Mouse (Mus musculus) hindbrain, embryonic 11.5 days (tissue): ENCODE data around the gene AL607142.1. TPM values are rescaled to one million over a fixed set of nuclear protein-coding genes. Genes with fewer than 3 reads are reported as not detected.

Experiments used
- ATAC-seq: fragments of 200-750 bp; cut with Nextera tagmentation; 2 replicates; pipeline ENCODE4 v1.8.0; 2017; ENCODE audit warnings: mild to moderate bottlenecking, moderate TSS enrichment, moderate library complexity; ENCODE audit not compliant: low FRiP score
- DNase-seq: peaks from one replicate; pipeline ENCODE4 v3.0.0-alpha.2; 2015; ENCODE audit warnings: low spot score
- H3K27ac ChIP-seq: fragments of 300-500 bp; sonication (generic); 2 replicates; pipeline ENCODE4 v1.5.1; 2014; ENCODE audit warnings: mild to moderate bottlenecking, low read depth, low read length
- H3K27me3 ChIP-seq: fragments of 300-500 bp; sonication (generic); 2 replicates; pipeline ENCODE4 v1.6.1; 2014; ENCODE audit warnings: mild to moderate bottlenecking, low read length, moderate library complexity, mixed read lengths; ENCODE audit not compliant: control insufficient read depth, insufficient read depth
- H3K36me3 ChIP-seq: fragments of 300-500 bp; sonication (generic); 2 replicates; pipeline ENCODE4 v1.6.1; 2014; ENCODE audit warnings: mild to moderate bottlenecking, low read length, moderate library complexity, mixed read lengths; ENCODE audit not compliant: control insufficient read depth, insufficient read depth
- H3K4me1 ChIP-seq: fragments of 300-500 bp; sonication (generic); replicated peaks from 2 replicates; pipeline ENCODE4 v1.6.1; 2014; ENCODE audit warnings: low read length, mixed read lengths; ENCODE audit not compliant: control insufficient read depth, insufficient read depth
- H3K4me2 ChIP-seq: fragments of 300-500 bp; sonication (generic); replicated peaks from 2 replicates; pipeline ENCODE4 v1.6.1; 2014; ENCODE audit warnings: mild to moderate bottlenecking, low read depth, low read length
- H3K4me3 ChIP-seq: fragments of 300-500 bp; sonication (generic); 2 replicates; pipeline ENCODE4 v1.5.1; 2014; ENCODE audit warnings: low read depth, low read length
- H3K9ac ChIP-seq: fragments of 300-500 bp; sonication (generic); 2 replicates; pipeline ENCODE4 v1.6.1; 2014; ENCODE audit warnings: low read depth, low read length
- H3K9me3 ChIP-seq: fragments of 300-500 bp; sonication (generic); 2 replicates; pipeline ENCODE4 v1.6.1; 2016; ENCODE audit warnings: low read length; ENCODE audit not compliant: control insufficient read depth
- WGBS: fragments of 180-500 bp; shearing (Covaris S2); extraction: QIAGEN DNeasy Blood & Tissue Kit; methylation state at CpG from one replicate; pipeline ENCODE4 v1.1.7; 2014; 5-methylcytosine and 5-hydroxymethylcytosine counted together
- polyA plus RNA-seq: library from polyadenylated mRNA; unstranded; fragments of >200 nt; fragmentation: Nextera tagmentation; extraction: Ambion mirVana; gene quantifications from 2 replicates; pipeline ENCODE4 v1.2.1, GENCODE M21; 2014

Gene AL607142.1
- polyA plus RNA-seq, 1 experiment from 2014 or later, result not detected

GRCm38 (mm10) chr4:120036294-120036693, 28.5 kb upstream of the AL607142.1 start:
- Histone ChIP-seq H3K27ac (no peak overlapping the region), H3K4me1 (no peaks in the 10 kb centered on the region), H3K9ac (no peak overlapping the region), H3K9me3 (no peaks in the 10 kb centered on the region), H3K4me3 (no peak overlapping the region), H3K36me3 (no peaks in the 10 kb centered on the region), H3K27me3 (peaks cover 35% of the 10 kb centered on the region), H3K4me2 (no peak overlapping the region)
- 87% methylated on average over 4 of the region's 4 CpGs for WGBS
- DNase-seq, result no peak
- ATAC-seq, result no peak

- Histone ChIP-seq H3K9me3 (no peaks in the 10 kb centered on the region), H3K4me2 (no peak overlapping the region), H3K27me3 (peaks cover 28% of the 10 kb centered on the region), H3K4me3 (no peak overlapping the region), H3K36me3 (no peaks in the 10 kb centered on the region), H3K4me1 (no peaks in the 10 kb centered on the region), H3K27ac (no peak overlapping the region), H3K9ac (no peak overlapping the region)
- DNase-seq, result no peak
- ATAC-seq, result no peak
- 47% methylated on average over 7 of the region's 7 CpGs for WGBS
These were observed 27.8 kb upstream of the AL607142.1 start for GRCm38 (mm10) chr4:120037007-120037406.

GRCm38 (mm10) chr4:120041520-120041919, 23.3 kb upstream of the AL607142.1 start:
- Histone ChIP-seq H3K4me2 (no peak overlapping the region), H3K9me3 (no peaks in the 10 kb centered on the region), H3K9ac (no peak overlapping the region), H3K4me1 (no peaks in the 10 kb centered on the region), H3K27me3 (no peaks in the 10 kb centered on the region), H3K27ac (no peak overlapping the region), H3K4me3 (no peak overlapping the region), H3K36me3 (no peaks in the 10 kb centered on the region)
- 80% methylated on average over 2 of the region's 2 CpGs for WGBS
- ATAC-seq (no peak), DNase-seq (no peak)

GRCm38 (mm10) chr4:120042480-120042879, 22.3 kb upstream of the AL607142.1 start:
- H3K4me1 ChIP-seq, result no peaks in the 10 kb centered on the region
- no peak overlapping the region for H3K27ac ChIP-seq
- no peak overlapping the region for H3K4me3 ChIP-seq
- ATAC-seq (no peak), DNase-seq (no peak)
- H3K9me3 ChIP-seq, result no peaks in the 10 kb centered on the region
- H3K27me3 ChIP-seq, result no peaks in the 10 kb centered on the region
- H3K4me2 ChIP-seq, result no peak overlapping the region
- no peak overlapping the region for H3K9ac ChIP-seq
- no peaks in the 10 kb centered on the region for H3K36me3 ChIP-seq
- WGBS, result 88% methylated on average over 7 of the region's 7 CpGs

GRCm38 (mm10) chr4:120044612-120045011, 20.2 kb upstream of the AL607142.1 start:
- Histone ChIP-seq H3K36me3 (no peaks in the 10 kb centered on the region), H3K4me2 (no peak overlapping the region), H3K27me3 (no peaks in the 10 kb centered on the region), H3K27ac (no peak overlapping the region), H3K4me1 (no peaks in the 10 kb centered on the region), H3K9me3 (no peaks in the 10 kb centered on the region), H3K9ac (no peak overlapping the region), H3K4me3 (no peak overlapping the region)
- no peak for ATAC-seq
- DNase-seq, result no peak
- WGBS, result 82% methylated on average over 5 of the region's 5 CpGs

- 67% methylated on average over 5 of the region's 5 CpGs for WGBS
- H3K9ac ChIP-seq, result no peak overlapping the region
- no peak overlapping the region for H3K4me2 ChIP-seq
- ATAC-seq, result no peak
- DNase-seq, result no peak
- H3K4me3 ChIP-seq, result no peak overlapping the region
- H3K4me1 ChIP-seq, result no peaks in the 10 kb centered on the region
- H3K27ac ChIP-seq, result no peak overlapping the region
- H3K36me3 ChIP-seq, result no peaks in the 10 kb centered on the region
- H3K27me3 ChIP-seq, result no peaks in the 10 kb centered on the region
- H3K9me3 ChIP-seq, result no peaks in the 10 kb centered on the region
These were observed 19.7 kb upstream of the AL607142.1 start for GRCm38 (mm10) chr4:120045131-120045537.

GRCm38 (mm10) chr4:120045871-120046270, 18.9 kb upstream of the AL607142.1 start:
- H3K27ac ChIP-seq, result no peak overlapping the region
- ATAC-seq (no peak), DNase-seq (no peak)
- H3K9me3 ChIP-seq, result no peaks in the 10 kb centered on the region
- H3K4me1 ChIP-seq, result no peaks in the 10 kb centered on the region
- H3K9ac ChIP-seq, result no peak overlapping the region
- WGBS, result 91% methylated on average over 7 of the region's 7 CpGs
- no peaks in the 10 kb centered on the region for H3K36me3 ChIP-seq
- no peak overlapping the region for H3K4me2 ChIP-seq
- no peak overlapping the region for H3K4me3 ChIP-seq
- no peaks in the 10 kb centered on the region for H3K27me3 ChIP-seq

- H3K27ac ChIP-seq, result no peak overlapping the region
- no peaks in the 10 kb centered on the region for H3K36me3 ChIP-seq
- ATAC-seq (no peak), DNase-seq (no peak)
- H3K4me1 ChIP-seq, result no peaks in the 10 kb centered on the region
- no peak overlapping the region for H3K9ac ChIP-seq
- no peak overlapping the region for H3K4me2 ChIP-seq
- H3K27me3 ChIP-seq, result no peaks in the 10 kb centered on the region
- WGBS, result 42% methylated on average over 4 of the region's 4 CpGs
- no peaks in the 10 kb centered on the region for H3K9me3 ChIP-seq
- no peak overlapping the region for H3K4me3 ChIP-seq
These were observed 17.7 kb upstream of the AL607142.1 start for GRCm38 (mm10) chr4:120047060-120047459.

GRCm38 (mm10) chr4:120048274-120048673, 16.5 kb upstream of the AL607142.1 start:
- no peak overlapping the region for H3K9ac ChIP-seq
- DNase-seq (no peak), ATAC-seq (no peak)
- WGBS, result 70% methylated on average over 4 of the region's 4 CpGs
- no peaks in the 10 kb centered on the region for H3K36me3 ChIP-seq
- H3K4me3 ChIP-seq, result no peak overlapping the region
- H3K27me3 ChIP-seq, result no peaks in the 10 kb centered on the region
- H3K27ac ChIP-seq, result no peak overlapping the region
- no peaks in the 10 kb centered on the region for H3K9me3 ChIP-seq
- H3K4me2 ChIP-seq, result no peak overlapping the region
- H3K4me1 ChIP-seq, result no peaks in the 10 kb centered on the region
